Mouse (Mus musculus): ENCODE measurements around the gene Ybx2.

GRCm38 (mm10) chr11:69900471-69901405 is 34.9 kb upstream of the Ybx2 start, which contains the start of the genes 2810408A11Rik and Neurl4:
- peak; percentile 93 for TF ChIP-seq POLR2A (IDR thresholded peaks at IDR 0.05; ENCODE audit: low read depth, low read length)
- no peak for TF ChIP-seq CTCF (IDR thresholded peaks at IDR 0.05; ENCODE audit: borderline replicate concordance, insufficient read depth, low read length)
